Mouse (Mus musculus) retina, postnatal 7 days (tissue): ENCODE results near the gene Ppm1a.

ENCODE experiments used
- DNase-seq: peaks from one replicate; pipeline ENCODE4 v3.0.0-alpha.2; 2012; ENCODE audit warnings: low read depth, low spot score

Ppm1a gene

GRCm38 (mm10) chr12:72757086-72757485, at the start of gene Ppm1a:
Gene Ppm1a (plus strand): TSS chr12:72757455.
- no peak for DNase-seq

- DNase-seq, result no peak
Observed at GRCm38 (mm10) chr12:72709981-72710380, 47.3 kb upstream of the Ppm1a start.

- DNase-seq, result no peak
Observed at GRCm38 (mm10) chr12:72714896-72715295, 42.4 kb upstream of the Ppm1a start.

DNA sequence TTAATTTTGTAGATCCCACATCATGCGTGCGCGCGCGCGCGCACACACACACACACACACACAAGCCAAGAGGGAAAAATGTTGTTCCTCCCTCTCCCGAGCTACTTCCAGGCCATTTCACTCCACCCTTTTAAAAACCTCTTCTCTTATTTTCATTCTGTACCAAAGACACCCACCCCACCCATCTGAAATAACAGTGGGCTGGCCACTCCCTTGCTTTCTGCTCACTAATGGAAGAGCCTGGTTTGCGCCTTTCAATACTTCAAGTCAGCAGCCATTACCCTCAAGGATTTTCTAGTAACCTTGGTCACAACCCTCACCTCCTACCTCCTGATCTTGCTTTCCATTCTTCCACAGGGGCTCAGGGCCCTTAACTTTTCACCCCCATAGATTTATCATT, 41.4 kb upstream of the Ppm1a start:
- DNase-seq, result no peak

DNA sequence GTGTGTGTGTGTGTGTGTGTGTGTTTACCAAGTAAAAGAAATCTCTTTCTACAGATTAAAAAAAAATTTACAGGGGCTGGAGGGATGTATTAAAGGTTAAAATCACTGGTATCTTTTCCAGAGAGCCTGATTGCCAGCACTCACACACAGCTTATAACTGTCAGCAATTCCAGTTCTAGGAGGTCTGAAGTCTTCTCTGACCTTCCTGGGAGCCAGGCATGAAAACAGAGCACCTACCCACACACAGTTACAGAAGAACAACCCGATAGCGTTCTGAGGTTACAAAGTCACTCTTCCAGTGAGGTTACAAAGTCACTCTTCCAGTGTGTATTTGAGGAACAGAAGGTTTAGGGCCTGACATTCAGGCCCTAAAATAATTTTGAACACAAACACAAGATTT, 38.2 kb upstream of the Ppm1a start:
- DNase-seq, result no peak

- DNase-seq, result no peak
Observed at GRCm38 (mm10) chr12:72719452-72720087, 37.7 kb upstream of the Ppm1a start.

GRCm38 (mm10) chr12:72721710-72722109, 35.5 kb upstream of the Ppm1a start:
- DNase-seq, result no peak

DNA sequence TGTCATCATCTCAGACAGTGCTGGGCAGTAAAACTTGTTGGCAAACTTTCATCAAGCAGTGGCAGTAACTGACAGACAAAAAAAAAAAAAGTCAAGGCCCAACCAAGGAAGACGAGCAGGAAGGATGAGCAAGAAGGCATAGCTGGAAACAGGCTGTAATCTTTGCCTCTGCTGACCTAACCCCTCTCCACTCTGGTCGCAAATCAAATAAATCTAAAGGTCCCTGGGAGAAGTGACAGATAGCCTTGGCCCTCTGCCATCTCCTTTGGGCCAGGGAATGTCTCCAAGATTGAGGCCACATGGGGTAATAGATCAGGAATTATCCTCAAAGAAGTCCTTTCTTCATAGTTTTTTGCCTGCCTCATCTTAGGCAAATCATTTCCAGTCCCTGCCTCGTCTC, 33.3 kb upstream of the Ppm1a start:
- no peak for DNase-seq

GRCm38 (mm10) chr12:72727021-72727420, 30.2 kb upstream of the Ppm1a start:
- no peak for DNase-seq

DNA sequence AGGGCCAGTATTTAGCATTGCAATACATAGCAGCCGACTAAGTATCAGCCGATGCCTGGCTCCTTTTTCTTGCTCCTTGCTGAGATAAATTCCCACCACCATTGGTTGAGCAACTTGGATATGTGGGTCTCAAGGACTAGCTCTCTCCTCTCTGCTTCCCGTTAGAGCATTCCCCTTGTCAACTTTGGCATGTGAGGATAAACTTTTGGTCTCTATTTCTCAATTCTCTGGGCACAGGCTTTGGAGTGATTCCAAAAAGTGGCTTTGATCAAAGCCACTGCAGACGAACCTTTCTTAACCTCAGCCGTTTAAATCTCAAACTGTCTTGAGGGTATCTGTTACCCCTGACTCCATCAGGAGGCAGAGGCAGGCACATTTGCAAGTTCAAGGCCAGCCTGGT, 29.6 kb upstream of the Ppm1a start:
- DNase-seq, result no peak

GRCm38 (mm10) chr12:72734112-72734511, 23.1 kb upstream of the Ppm1a start:
- DNase-seq, result no peak

DNA sequence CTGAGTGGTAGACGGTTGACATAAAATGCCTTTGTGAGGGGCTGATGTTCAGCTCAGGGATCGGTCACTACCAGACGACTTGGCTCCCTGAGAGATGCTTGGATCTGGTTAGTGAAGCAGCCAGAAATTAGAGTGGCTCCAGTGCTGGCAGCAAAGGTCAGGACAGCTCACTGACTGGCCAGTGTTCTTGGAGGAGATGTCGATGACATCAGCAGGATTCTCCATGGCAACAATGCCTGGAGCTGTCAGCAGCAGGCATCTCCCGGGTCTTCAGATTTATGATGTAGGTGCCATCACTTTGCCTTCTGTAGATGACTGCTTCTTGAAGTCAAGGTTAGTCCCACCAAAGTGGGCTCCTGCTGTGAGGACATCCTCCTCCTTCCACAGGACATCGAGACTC, 16.1 kb upstream of the Ppm1a start:
- no peak for DNase-seq

GRCm38 (mm10) chr12:72744803-72745360, 12.4 kb upstream of the Ppm1a start:
- DNase-seq, result no peak

GRCm38 (mm10) chr12:72745486-72745885, 11.8 kb upstream of the Ppm1a start:
- DNase-seq, result no peak

DNA sequence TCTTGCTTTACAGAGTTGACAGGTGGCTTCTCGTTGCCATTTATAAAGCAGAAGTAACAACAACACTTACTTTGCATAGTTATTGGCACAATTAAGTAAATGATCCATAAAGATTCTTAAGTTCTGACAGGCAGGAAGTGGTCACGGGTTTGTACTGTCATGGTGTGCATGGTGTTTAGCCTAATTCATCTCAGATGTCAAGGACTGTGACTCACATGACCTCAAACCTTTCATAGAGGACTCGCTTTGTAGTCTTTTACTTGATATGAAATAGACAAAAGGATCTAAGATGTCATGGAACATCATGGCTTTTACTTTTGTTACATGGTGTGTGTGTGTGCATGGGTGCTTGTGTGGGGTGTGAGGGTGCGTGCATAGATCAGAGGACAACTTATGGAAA, 8.9 kb upstream of the Ppm1a start:
- DNase-seq, result no peak

GRCm38 (mm10) chr12:72748841-72749240, 8.4 kb upstream of the Ppm1a start:
- no peak for DNase-seq

GRCm38 (mm10) chr12:72749500-72749899, 7.8 kb upstream of the Ppm1a start:
- no peak for DNase-seq

DNA sequence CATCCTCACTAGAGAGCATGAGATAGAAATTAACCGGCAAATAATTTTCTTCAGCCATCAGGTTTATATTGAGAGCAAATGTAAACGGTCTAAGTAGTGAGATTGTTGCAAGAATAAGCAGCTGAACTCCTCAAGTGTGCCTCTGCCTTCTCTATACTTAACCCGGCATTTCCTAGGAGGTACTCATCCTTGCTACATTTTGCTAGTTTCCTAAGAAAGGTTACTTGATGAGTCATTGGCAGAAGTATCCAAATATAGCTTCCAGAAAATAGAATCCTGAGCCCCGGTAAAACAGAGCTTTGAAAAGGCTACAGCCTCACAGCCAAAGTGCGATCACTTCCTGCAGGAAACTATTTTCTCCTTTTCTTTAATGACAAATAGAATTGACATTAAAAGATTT, 7.2 kb upstream of the Ppm1a start:
- no peak for DNase-seq

- DNase-seq, result no peak
Observed at GRCm38 (mm10) chr12:72750606-72751005, 6.6 kb upstream of the Ppm1a start.

- no peak for DNase-seq
Observed at GRCm38 (mm10) chr12:72757596-72757995, 341 bp downstream of the Ppm1a start.

GRCm38 (mm10) chr12:72759956-72760355, 2.7 kb downstream of the Ppm1a start:
- no peak for DNase-seq

- DNase-seq, result peak; percentile 93
Observed at GRCm38 (mm10) chr12:72760376-72761229, 3.3 kb downstream of the Ppm1a start.

- no peak for DNase-seq
Observed at GRCm38 (mm10) chr12:72761230-72761648, 4.0 kb downstream of the Ppm1a start.
